Mouse (Mus musculus) stomach, postnatal 0 days (tissue): ENCODE data around the gene C1ql1. TPM values are rescaled to one million over a fixed set of nuclear protein-coding genes. Genes with fewer than 3 reads are reported as not detected.
"Not testable (repeated sequence)": the region's sequence is repeated elsewhere in the genome, so short reads cannot be mapped to it uniquely, and the experiment has no call there.

ENCODE experiments used
- ATAC-seq: fragments of 200-750 bp; cut with Nextera tagmentation; 2 replicates; pipeline ENCODE4 v1.8.0; 2017; ENCODE audit not compliant: low FRiP score, low TSS enrichment
- DNase-seq: peaks from one replicate; pipeline ENCODE4 v3.0.0-alpha.2; 2016; ENCODE audit warnings: low spot score
- H3K27ac ChIP-seq: fragments of 300-500 bp; sonication (generic); replicated peaks from 2 replicates; pipeline ENCODE4 v1.5.1; 2014; ENCODE audit warnings: mild to moderate bottlenecking, control low read depth
- H3K27me3 ChIP-seq: fragments of 300-500 bp; sonication (generic); 2 replicates; pipeline ENCODE4 v1.6.1; 2014; ENCODE audit warnings: low read length; ENCODE audit not compliant: control insufficient read depth, insufficient read depth
- H3K36me3 ChIP-seq: fragments of 300-500 bp; sonication (generic); 2 replicates; pipeline ENCODE4 v1.6.1; 2014; ENCODE audit warnings: low read length, mixed read lengths; ENCODE audit not compliant: control insufficient read depth, insufficient read depth
- H3K4me1 ChIP-seq: fragments of 300-500 bp; sonication (generic); replicated peaks from 2 replicates; pipeline ENCODE4 v1.6.1; 2014; ENCODE audit warnings: antibody characterized with exemption; ENCODE audit not compliant: control insufficient read depth, insufficient read depth
- H3K4me2 ChIP-seq: fragments of 300-500 bp; sonication (generic); replicated peaks from 2 replicates; pipeline ENCODE4 v1.6.1; 2014; ENCODE audit warnings: low read depth, mild to moderate bottlenecking, control low read depth, moderate library complexity
- H3K4me3 ChIP-seq: fragments of 300-500 bp; sonication (generic); 2 replicates; pipeline ENCODE4 v1.5.1; 2014; ENCODE audit warnings: low read depth, low read length, control low read depth
- H3K9ac ChIP-seq: fragments of 300-500 bp; sonication (generic); 2 replicates; pipeline ENCODE4 v1.6.1; 2014; ENCODE audit warnings: mild to moderate bottlenecking, low read length, control low read depth, mixed read lengths
- H3K9me3 ChIP-seq: fragments of 300-500 bp; sonication (generic); 2 replicates; pipeline ENCODE4 v1.6.1; 2016; ENCODE audit warnings: low read length; ENCODE audit not compliant: control insufficient read depth
- CTCF ChIP-seq: IDR thresholded peaks from 2 replicates; pipeline ENCODE4 v1.5.1; 2016; ENCODE audit warnings: antibody characterized with exemption, low read depth, mild to moderate bottlenecking, moderate library complexity
- EP300 ChIP-seq: optimal IDR thresholded peaks from 2 replicates; pipeline ENCODE3; 2016; ENCODE audit warnings: antibody characterized with exemption
- WGBS: fragments of 180-500 bp; shearing (Covaris S2); extraction: QIAGEN DNeasy Blood & Tissue Kit; methylation state at CpG from one replicate; pipeline ENCODE4 v1.1.7; 2014; 5-methylcytosine and 5-hydroxymethylcytosine counted together
- polyA plus RNA-seq: library from polyadenylated mRNA; unstranded; fragments of >200 nt; fragmentation: Nextera tagmentation; extraction: Ambion mirVana; gene quantifications from 2 replicates; pipeline ENCODE4 v1.2.1, GENCODE M21; 2015

C1ql1 gene
- polyA plus RNA-seq, 1 experiment from 2014 or later, result 1.4 TPM

DNA sequence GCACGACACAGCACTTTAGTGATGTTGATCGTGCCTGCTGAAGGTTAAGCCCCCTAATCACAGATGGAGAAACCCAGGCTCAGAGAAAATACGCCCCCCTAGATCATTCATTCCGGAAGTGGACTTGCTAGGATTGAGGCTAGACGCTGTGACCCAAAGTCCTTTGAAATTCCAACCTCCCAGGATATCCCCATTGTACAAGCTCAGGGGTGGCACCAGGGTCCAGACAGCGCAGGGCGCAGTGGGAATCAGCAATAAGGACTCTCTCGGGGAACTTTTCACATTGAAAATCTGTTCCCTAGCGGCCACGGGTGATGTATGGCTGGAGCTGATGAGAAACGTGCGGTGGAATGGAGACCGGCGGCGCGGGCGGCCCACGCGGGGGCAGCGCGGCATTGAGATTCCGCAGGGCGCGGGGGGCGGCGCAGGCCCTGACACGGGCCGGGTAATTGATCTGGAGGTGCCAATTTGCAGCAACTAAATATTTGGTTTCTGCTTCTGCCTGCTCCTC lies 43.2 kb upstream of the C1ql1 start:
- Histone ChIP-seq H3K4me2 (peak overlapping the region; percentile 71), H3K9ac (peak overlapping the region; percentile 53), H3K4me1 (no peaks in the 10 kb centered on the region), H3K27me3 (no peaks in the 10 kb centered on the region), H3K36me3 (peaks cover 5% of the 10 kb centered on the region), H3K9me3 (no peaks in the 10 kb centered on the region), H3K4me3 (peak overlapping the region; percentile 42), H3K27ac (no peak overlapping the region)
- TF ChIP-seq CTCF (no peak), EP300 (no peak)
- WGBS, result 14% methylated on average over 28 of the region's 28 CpGs
- no peak for DNase-seq
- no peak for ATAC-seq

DNA sequence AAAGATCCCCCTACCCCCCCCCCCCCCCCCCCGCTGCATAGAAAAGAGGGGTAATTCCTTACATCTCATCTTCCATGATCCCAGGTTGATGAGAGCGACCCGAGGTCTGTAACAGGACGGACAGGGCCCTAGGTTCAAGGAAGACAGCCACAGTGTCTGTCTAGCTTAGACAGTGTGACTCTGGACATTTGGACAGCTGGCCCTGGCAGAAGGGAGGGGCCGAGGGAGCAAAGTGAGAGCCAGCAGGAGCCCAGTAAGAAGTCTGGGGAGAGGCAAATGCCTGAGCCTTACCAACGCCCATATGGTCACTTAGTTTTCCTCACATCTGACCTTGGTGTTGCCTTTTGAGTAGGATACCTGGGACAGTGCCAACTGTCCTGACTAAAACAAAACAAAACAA lies 38.7 kb upstream of the C1ql1 start:
- no peaks in the 10 kb centered on the region for H3K9me3 ChIP-seq
- H3K9ac ChIP-seq, result no peak overlapping the region
- ATAC-seq (peak; percentile 10; the same call in 1 of the 2 replicates), DNase-seq (no peak)
- H3K4me2 ChIP-seq, result no peak overlapping the region
- 56% methylated on average over 5 of the region's 6 CpGs for WGBS
- H3K27me3 ChIP-seq, result no peaks in the 10 kb centered on the region
- TF ChIP-seq CTCF (no peak), EP300 (no peak)
- H3K4me1 ChIP-seq, result no peaks in the 10 kb centered on the region
- H3K36me3 ChIP-seq, result no peaks in the 10 kb centered on the region
- H3K4me3 ChIP-seq, result no peak overlapping the region
- no peak overlapping the region for H3K27ac ChIP-seq

DNA sequence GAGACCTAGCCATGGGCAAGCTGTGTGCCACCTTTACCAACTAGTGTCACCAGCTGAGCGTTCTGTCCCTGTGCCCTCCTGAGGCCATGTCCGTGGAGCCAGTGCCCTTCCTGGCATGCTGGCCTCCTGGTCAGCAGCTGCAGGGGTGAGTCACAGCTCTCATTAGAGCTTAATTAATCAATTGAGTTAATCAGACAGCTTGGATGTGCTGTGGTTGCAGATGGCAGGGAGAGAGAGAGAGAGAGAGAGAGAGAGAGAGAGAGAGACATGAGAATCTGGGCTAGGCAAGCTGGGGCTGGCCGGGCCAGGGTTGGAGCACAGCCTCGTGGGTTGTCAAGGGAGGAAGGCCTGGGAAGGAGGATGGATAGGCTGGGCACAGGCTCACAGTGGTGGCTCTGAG lies 38.1 kb upstream of the C1ql1 start:
- no peak overlapping the region for H3K4me3 ChIP-seq
- no peaks in the 10 kb centered on the region for H3K9me3 ChIP-seq
- WGBS, result 49% methylated on average over 4 of the region's 4 CpGs
- no peaks in the 10 kb centered on the region for H3K4me1 ChIP-seq
- no peak for TF ChIP-seq EP300
- TF ChIP-seq CTCF, result no peak
- no peak for DNase-seq
- H3K9ac ChIP-seq, result no peak overlapping the region
- H3K4me2 ChIP-seq, result no peak overlapping the region
- no peak for ATAC-seq
- H3K36me3 ChIP-seq, result no peaks in the 10 kb centered on the region
- H3K27ac ChIP-seq, result no peak overlapping the region
- no peaks in the 10 kb centered on the region for H3K27me3 ChIP-seq

DNA sequence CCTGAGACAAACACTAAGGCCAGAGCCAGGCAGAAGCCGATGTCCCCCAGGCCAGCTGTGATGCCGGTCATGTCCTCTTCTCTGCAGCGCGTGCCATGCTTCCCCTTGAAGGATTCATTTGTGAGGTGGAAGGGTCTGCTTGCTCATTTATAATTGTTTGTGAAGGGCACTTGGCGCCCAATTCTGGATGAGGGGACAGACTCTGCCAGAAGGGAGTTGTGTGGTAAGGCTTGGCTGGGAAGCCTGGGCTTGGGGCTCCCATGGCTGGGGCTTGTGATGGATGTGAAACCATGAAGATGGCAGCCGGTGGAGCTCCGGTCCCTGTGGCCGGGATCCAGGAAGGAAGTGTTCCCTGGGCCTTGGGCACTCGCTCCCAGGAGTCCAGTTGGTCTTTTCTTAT lies 37.6 kb upstream of the C1ql1 start:
- Histone ChIP-seq H3K9me3 (no peaks in the 10 kb centered on the region), H3K9ac (no peak overlapping the region), H3K27ac (no peak overlapping the region), H3K4me2 (no peak overlapping the region), H3K27me3 (no peaks in the 10 kb centered on the region), H3K36me3 (no peaks in the 10 kb centered on the region), H3K4me3 (no peak overlapping the region), H3K4me1 (no peaks in the 10 kb centered on the region)
- WGBS, result 89% methylated on average over 9 of the region's 9 CpGs
- DNase-seq (no peak), ATAC-seq (no peak)
- TF ChIP-seq EP300 (no peak), CTCF (no peak)

DNA sequence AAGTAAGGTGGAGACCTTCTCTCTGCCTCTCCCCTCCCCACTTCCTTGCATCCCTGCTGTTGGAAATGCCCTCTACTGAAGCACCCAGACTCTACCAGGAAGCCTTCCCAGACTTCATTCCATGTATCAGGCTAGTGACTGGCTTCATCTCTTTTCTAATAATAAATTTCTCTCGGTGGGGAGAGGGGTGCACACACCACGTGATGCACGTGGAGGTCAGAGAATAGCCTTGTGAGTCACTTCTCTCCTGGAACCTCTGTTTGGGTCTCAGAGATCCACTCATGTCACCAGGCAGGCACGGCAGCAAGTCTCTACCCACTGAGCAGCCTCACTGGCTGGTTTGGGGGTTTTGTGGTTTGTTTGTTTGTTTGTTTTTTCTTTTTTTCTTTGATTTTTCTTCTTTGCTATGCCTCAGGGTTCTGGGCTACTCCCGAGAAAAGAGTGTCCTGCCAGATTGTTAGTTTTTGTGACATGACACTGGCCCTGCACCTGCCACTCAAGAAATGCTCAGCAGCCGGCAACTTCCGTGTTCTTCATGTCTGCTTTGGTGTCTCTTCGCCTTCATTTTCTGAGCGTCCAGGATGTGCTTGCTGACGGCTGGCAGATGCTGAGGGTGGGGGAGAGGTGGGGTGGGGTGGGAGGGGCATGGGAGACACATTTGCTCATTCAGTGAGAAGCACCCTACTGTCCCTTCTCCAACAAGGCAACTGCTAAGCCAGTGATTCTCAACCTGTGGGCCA lies 34.8 kb upstream of the C1ql1 start:
- no peak overlapping the region for H3K4me3 ChIP-seq
- H3K4me1 ChIP-seq, result 0 out of 2 replicates have a peak, but pooled peaks cover 2% of the 10 kb centered on the region
- no peak overlapping the region for H3K27ac ChIP-seq
- DNase-seq (no peak), ATAC-seq (no peak)
- 50% methylated on average over 10 of the region's 10 CpGs for WGBS
- H3K9ac ChIP-seq, result no peak overlapping the region
- H3K9me3 ChIP-seq, result no peaks in the 10 kb centered on the region
- H3K36me3 ChIP-seq, result no peaks in the 10 kb centered on the region
- H3K4me2 ChIP-seq, result no peak overlapping the region
- H3K27me3 ChIP-seq, result no peaks in the 10 kb centered on the region
- TF ChIP-seq CTCF (no peak), EP300 (no peak)

DNA sequence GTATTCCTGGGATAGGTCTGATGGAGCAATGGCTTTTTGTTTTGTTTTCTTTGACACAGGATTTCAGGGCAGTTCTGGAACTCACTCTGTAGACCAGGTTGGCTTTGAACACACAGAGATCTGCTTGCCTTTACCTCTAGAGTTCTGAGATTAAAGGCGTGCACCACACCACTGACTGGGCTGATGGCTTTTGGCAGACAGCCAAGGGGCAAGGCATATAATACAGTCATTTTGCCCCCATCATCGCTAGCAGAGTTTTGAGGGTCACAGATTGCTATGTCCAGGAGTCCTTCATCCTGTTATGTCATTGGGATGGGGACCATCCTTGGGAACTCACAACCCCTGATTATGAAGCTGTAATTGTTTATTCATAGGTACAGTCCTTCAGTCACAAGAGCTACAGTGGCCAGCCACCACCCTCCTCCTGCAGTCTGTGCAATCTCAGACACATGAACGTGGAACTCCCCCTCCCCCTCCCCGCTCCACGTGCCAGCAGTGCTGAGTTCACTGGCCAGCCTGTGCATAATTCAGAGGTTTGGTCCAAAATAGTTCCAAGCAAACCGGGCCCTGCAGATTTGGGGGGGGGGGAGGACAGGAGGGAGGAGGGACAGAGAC lies 31.7 kb upstream of the C1ql1 start:
- TF ChIP-seq CTCF (no peak), EP300 (no peak)

DNA sequence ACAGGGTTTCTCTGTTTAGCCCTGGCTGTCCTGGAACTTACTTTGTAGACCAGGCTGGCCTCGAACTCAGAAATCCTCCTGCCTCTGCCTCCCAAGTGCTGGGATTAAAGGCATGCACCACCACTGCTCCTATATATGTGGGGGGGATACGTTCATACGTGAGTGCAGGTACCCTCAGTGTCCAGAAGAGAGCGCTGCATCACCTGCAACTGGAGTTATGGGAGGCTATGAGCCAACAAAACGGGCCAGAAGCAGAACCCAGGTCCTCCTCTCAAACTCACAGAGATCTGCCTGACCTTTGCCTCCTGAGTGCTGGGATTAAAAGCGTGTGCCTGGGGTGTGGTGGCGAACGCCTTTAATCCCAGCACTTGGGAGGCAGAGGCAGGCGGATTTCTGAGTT lies 29.5 kb upstream of the C1ql1 start:
- not testable (repeated sequence) for H3K9me3 ChIP-seq, ATAC-seq, H3K27ac ChIP-seq, H3K27me3 ChIP-seq, H3K4me3 ChIP-seq, H3K36me3 ChIP-seq, H3K9ac ChIP-seq, H3K4me2 ChIP-seq, DNase-seq, H3K4me1 ChIP-seq
- WGBS, result 85% methylated on average over 9 of the region's 9 CpGs

More for the DNA sequence above, 31.7 kb upstream of the C1ql1 start:
- H3K9ac ChIP-seq, result no peak overlapping the region
- no peak for ATAC-seq
- no peak overlapping the region for H3K27ac ChIP-seq
- H3K4me2 ChIP-seq, result no peak overlapping the region
- no peaks in the 10 kb centered on the region for H3K27me3 ChIP-seq
- H3K4me3 ChIP-seq, result no peak overlapping the region
- H3K36me3 ChIP-seq, result no peaks in the 10 kb centered on the region
- no peaks in the 10 kb centered on the region for H3K9me3 ChIP-seq
- 0 out of 2 replicates have a peak, but pooled peaks cover 2% of the 10 kb centered on the region for H3K4me1 ChIP-seq
- 28% methylated on average over 6 of the region's 6 CpGs for WGBS
- DNase-seq, result peak; percentile 40
